Mouse (Mus musculus): ENCODE data around the gene Mrpl55. TPM values are rescaled to one million over a fixed set of nuclear protein-coding genes. Genes with fewer than 3 reads are reported as not detected.
A peak's percentile ranks its signal among the peaks of the same experiment; 100 is the strongest.

Mrpl55 gene
- polyA plus RNA-seq, 1 experiment: 36.0 TPM

DNA sequence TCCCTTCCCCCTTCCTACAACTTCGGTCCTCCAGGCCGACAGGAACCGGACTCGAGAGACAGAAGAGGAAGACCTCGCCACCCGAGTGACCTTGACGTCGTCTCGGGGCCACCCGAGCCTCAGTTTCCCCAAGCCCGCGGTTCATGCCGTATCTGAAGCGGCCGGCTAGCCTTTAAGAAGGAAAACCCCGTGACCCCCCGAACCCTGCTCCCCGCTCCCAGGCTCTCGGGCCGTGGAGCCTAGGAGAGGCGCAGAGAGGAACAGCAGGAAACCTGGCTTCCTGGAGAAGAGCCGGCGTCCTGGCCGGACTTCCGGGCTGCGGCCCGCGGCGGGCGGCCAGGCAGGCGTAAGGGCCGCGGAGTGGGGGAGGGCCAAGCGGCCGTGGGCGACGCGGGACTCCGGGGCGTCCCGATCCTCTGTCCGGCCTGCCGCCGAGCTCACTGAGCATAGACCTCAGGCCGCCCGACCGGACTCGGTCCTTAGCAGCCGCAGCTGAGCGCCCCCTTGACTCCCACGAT lies 25.4 kb downstream of the Mrpl55 start:
- Histone ChIP-seq H3K4me3 (ENCODE audit: low read depth, low read length) (peak overlapping the region; percentile 88), H3K27ac (ENCODE audit: insufficient read depth, low read depth, low read length) (peak overlapping the region; percentile 98), H3K36me3 (ENCODE audit: control insufficient read depth, insufficient read depth, low read length) (peaks cover 9% of the 10 kb centered on the region), H3K4me1 (ENCODE audit: control insufficient read depth, insufficient read depth, insufficient read length, low read length) (peaks cover 28% of the 10 kb centered on the region), H3K27me3 (ENCODE audit: control insufficient read depth, insufficient read depth, low read length) (no peaks in the 10 kb centered on the region)
- TF ChIP-seq CTCF (IDR thresholded peaks at IDR 0.05; ENCODE audit: extremely low read depth, insufficient read length, insufficient replicate concordance, low read depth, low read length): no peak
- no peak for TF ChIP-seq POLR2A (IDR thresholded peaks at IDR 0.05; ENCODE audit: low read depth, low read length)
- under 1% methylated on average over 51 of the region's 51 CpGs for WGBS

DNA sequence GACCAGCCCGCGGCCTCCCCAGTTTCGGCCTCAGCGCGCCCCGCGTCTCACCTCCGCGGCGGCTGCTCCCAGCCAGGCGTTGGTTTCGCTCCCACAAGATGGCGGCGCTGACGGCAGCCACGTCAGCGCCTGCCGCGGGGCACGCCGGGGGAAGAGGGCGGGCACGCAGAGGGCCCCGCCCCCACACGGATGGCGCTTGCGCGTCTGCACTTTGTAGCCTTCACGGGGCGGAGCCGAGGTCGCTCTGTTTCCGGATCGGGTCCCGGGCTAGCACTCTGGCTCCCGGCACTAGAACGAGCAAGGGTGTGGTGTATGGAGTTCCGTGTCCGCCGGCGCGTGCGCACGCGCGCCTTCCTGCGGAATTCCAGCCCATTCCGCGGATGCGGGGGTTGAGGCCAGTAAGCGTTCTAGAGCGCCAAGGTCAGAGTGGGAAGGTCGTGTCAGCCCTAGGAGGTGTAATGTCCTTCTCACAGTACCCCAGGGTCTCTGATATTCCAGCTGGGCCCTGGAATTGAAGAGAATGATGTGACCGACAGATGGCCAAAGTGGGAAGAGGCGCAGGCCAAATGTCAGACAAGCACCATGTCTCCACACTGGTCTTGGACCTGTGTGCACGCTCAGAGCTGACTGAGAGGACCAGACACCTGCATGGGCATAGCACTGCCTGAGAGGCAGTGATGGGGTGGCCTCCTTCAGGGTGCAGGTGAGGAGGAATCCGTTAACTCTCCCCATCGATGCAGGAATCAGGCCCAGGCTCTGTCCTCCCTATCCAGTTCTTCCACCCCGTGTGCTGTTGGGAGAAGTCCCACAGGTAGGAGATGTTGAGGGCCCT lies 26.1 kb downstream of the Mrpl55 start, which contains the start of gene Arf1:
Gene Arf1, minus strand, starts transcription at position 149 of the 832 bp plus-strand sequence.
- H3K36me3 ChIP-seq (ENCODE audit: control insufficient read depth, insufficient read depth, low read length): peaks cover 6% of the 10 kb centered on the region
- H3K4me3 ChIP-seq (ENCODE audit: low read depth, low read length): peak within 1 kb of the TSS; percentile 88
- peaks cover 23% of the 10 kb centered on the region for H3K4me1 ChIP-seq (ENCODE audit: control insufficient read depth, insufficient read depth, insufficient read length, low read length)
- 5% methylated on average over 59 of the region's 59 CpGs for whole genome bisulfite sequencing
- TF ChIP-seq POLR2A (IDR thresholded peaks at IDR 0.05; ENCODE audit: low read depth, low read length) (peak; percentile 71), CTCF (IDR thresholded peaks at IDR 0.05; ENCODE audit: extremely low read depth, insufficient read length, insufficient replicate concordance, low read depth, low read length) (no peak)
- H3K27me3 ChIP-seq (ENCODE audit: control insufficient read depth, insufficient read depth, low read length): no peaks in the 10 kb centered on the region
- H3K27ac ChIP-seq (ENCODE audit: insufficient read depth, low read depth, low read length): peak within 1 kb of the TSS; percentile 98

DNA sequence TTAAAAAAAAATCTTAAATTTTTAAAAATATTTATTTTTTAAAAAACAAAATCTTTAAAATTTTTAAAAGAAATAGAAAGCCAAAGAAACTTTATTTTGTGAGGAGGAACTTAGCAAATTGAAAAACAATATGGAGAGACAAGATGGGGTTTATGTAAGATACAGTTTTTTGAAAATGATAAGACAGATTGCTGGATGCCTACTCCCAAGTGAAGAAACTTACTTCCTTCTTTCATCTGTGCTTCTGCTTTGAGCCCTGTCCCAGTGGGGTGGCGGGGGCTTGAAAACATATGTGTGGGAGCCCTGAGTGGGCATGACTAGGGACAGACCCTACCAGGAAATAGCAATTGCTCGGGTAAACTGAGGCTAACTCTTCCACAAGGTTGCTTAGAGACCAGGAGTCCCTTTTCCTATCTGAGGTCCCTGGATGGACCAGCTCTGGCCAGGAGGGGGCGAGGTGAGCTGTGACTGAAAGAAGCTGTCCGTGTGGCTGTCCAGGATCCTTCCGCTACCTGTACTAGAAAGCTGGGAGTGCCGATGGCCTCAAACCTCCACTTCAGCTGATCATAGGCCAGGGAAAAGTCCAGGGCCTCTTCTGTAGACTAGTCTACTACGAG lies 28.0 kb downstream of the Mrpl55 start:
- WGBS: 8% methylated on average over 7 of the region's 7 CpGs
- TF ChIP-seq POLR2A (IDR thresholded peaks at IDR 0.05; ENCODE audit: low read depth, low read length) (no peak), CTCF (IDR thresholded peaks at IDR 0.05; ENCODE audit: extremely low read depth, insufficient read length, insufficient replicate concordance, low read depth, low read length) (peak; percentile 87; the same call in 1 of the 2 replicates)
- Histone ChIP-seq H3K27ac (ENCODE audit: insufficient read depth, low read depth, low read length) (no peak overlapping the region), H3K36me3 (ENCODE audit: control insufficient read depth, insufficient read depth, low read length) (peaks cover 2% of the 10 kb centered on the region; the same call in 1 of the 2 replicates), H3K4me1 (ENCODE audit: control insufficient read depth, insufficient read depth, insufficient read length, low read length) (peaks cover 11% of the 10 kb centered on the region), H3K4me3 (ENCODE audit: low read depth, low read length) (no peak overlapping the region), H3K27me3 (ENCODE audit: control insufficient read depth, insufficient read depth, low read length) (no peaks in the 10 kb centered on the region)

DNA sequence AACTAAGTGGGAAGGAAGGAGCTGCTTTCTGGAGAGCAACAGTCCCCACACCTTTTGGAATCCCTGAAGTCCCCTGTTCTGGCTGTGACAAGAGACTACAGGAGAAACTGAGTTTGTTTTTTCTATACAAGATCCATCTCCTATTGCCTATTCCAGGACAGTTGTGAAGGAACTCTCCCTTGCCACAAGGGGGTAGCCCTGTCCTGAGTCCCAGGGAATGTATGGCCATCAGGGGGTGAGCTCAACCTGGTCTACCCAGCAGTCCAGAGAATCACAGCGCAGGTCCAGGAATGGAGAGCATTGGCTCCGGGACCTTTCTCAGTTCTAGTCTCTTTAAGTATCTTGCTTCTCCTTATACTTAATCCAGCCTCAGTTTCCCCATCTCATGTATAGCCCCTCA lies 30.5 kb downstream of the Mrpl55 start:
- Histone ChIP-seq H3K4me1 (ENCODE audit: control insufficient read depth, insufficient read depth, insufficient read length, low read length) (peaks cover 10% of the 10 kb centered on the region), H3K4me3 (ENCODE audit: low read depth, low read length) (no peak overlapping the region), H3K27ac (ENCODE audit: insufficient read depth, low read depth, low read length) (no peak overlapping the region), H3K36me3 (ENCODE audit: control insufficient read depth, insufficient read depth, low read length) (no peaks in the 10 kb centered on the region), H3K27me3 (ENCODE audit: control insufficient read depth, insufficient read depth, low read length) (no peaks in the 10 kb centered on the region; the same call in 1 of the 2 replicates)
- no peak for TF ChIP-seq CTCF (IDR thresholded peaks at IDR 0.05; ENCODE audit: extremely low read depth, insufficient read length, insufficient replicate concordance, low read depth, low read length)
- no peak for TF ChIP-seq POLR2A (IDR thresholded peaks at IDR 0.05; ENCODE audit: low read depth, low read length)
- 84% methylated on average over 2 of the region's 2 CpGs for whole genome bisulfite sequencing

DNA sequence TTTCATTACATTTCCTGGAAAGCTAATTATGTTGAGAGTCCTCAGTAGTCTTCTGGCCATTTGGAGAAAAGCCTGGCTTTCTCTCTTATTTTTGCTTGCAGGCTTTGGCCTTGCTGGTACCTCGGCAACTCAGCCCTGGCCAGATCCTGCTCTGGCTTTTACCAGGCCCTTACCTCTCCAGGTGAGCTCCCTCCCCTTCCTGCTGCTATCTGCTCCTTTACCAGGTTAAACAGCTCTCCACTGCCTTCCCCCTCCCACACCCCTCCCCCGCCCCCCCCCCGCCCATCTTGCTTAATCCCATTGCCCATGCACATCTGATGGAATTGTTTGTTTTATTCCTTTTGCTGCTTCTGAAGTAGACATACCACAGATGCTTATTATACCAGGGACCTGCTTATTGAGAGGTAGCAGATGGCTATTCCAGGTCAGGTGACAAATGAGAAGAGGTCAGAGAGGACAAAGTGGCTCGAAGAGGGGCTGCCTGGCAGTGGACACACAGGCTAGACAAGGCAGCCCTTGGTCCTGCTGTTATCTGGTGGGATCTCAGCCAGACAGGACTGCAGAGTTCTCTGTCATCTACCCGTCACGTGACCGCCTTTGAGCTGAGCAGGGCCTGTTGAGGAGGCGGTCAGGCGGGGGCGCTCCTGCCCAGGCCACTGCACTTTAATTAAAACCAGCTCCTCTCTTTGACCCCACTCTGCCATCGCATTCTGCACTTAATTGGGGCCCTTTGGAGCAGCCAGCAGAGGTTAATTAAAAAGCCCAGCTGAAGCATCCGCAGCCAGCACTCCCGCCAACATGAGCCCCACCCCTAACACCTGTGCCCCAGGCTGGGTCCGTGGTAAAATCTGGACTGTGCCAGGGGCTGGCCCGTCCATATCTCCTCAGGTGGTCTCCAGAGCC lies 36.5 kb downstream of the Mrpl55 start:
- Histone ChIP-seq H3K27ac (ENCODE audit: insufficient read depth, low read depth, low read length) (no peak overlapping the region), H3K4me1 (ENCODE audit: control insufficient read depth, insufficient read depth, insufficient read length, low read length) (no peaks in the 10 kb centered on the region), H3K36me3 (ENCODE audit: control insufficient read depth, insufficient read depth, low read length) (no peaks in the 10 kb centered on the region), H3K27me3 (ENCODE audit: control insufficient read depth, insufficient read depth, low read length) (peaks cover 4% of the 10 kb centered on the region), H3K4me3 (ENCODE audit: low read depth, low read length) (no peak overlapping the region)
- WGBS: 6% methylated on average over 14 of the region's 15 CpGs
- peak; percentile 50; the same call in 1 of the 2 replicates for TF ChIP-seq CTCF (IDR thresholded peaks at IDR 0.05; ENCODE audit: extremely low read depth, insufficient read length, insufficient replicate concordance, low read depth, low read length)
- TF ChIP-seq POLR2A (IDR thresholded peaks at IDR 0.05; ENCODE audit: low read depth, low read length): no peak

DNA sequence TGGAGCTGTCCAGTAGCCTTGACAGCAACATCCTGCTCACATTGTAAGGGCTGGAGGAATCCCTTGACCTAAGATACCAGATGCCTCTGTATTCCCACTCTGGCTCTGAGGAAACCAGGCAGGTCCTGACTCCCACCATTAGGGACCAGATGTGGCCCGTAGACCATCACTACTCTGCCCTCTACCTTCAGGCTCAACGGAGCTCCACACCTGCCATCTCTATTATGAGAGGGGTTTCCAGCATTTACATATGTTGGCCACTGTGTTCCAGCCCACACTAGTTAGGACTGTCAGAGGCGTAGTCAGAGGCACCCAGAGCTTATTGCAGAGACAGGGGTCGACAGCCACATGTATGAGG lies 37.1 kb downstream of the Mrpl55 start:
- TF ChIP-seq POLR2A (IDR thresholded peaks at IDR 0.05; ENCODE audit: low read depth, low read length): no peak
- TF ChIP-seq CTCF (IDR thresholded peaks at IDR 0.05; ENCODE audit: extremely low read depth, insufficient read length, insufficient replicate concordance, low read depth, low read length): no peak
- 61% methylated on average over 4 of the region's 4 CpGs for WGBS
- peaks cover 4% of the 10 kb centered on the region for H3K27me3 ChIP-seq (ENCODE audit: control insufficient read depth, insufficient read depth, low read length)
- no peak overlapping the region for H3K4me3 ChIP-seq (ENCODE audit: low read depth, low read length)
- H3K36me3 ChIP-seq (ENCODE audit: control insufficient read depth, insufficient read depth, low read length): no peaks in the 10 kb centered on the region
- H3K27ac ChIP-seq (ENCODE audit: insufficient read depth, low read depth, low read length): no peak overlapping the region
- H3K4me1 ChIP-seq (ENCODE audit: control insufficient read depth, insufficient read depth, insufficient read length, low read length): no peaks in the 10 kb centered on the region

Measured in small intestine, adult 2 months (tissue).